Mouse (Mus musculus) neural tube, embryonic 15.5 days (tissue): ENCODE measurements around the gene Tspan14. TPM values are rescaled to one million over a fixed set of nuclear protein-coding genes. Genes with fewer than 3 reads are reported as not detected.

Source experiments
- ATAC-seq: fragments of 200-750 bp; cut with Nextera tagmentation; 2 replicates; pipeline ENCODE4 v1.8.0; 2017; ENCODE audit warnings: mild to moderate bottlenecking, moderate TSS enrichment, moderate library complexity; ENCODE audit not compliant: low FRiP score
- H3K27ac ChIP-seq: fragments of 300-500 bp; sonication (generic); replicated peaks from 2 replicates; pipeline ENCODE4 v1.5.1; 2015; ENCODE audit warnings: mild to moderate bottlenecking, inconsistent platforms
- H3K27me3 ChIP-seq: fragments of 300-500 bp; sonication (generic); replicated peaks from 2 replicates; pipeline ENCODE4 v1.6.1; 2015; ENCODE audit warnings: inconsistent platforms
- H3K36me3 ChIP-seq: fragments of 300-500 bp; sonication (generic); 2 replicates; pipeline ENCODE4 v1.6.1; 2015; ENCODE audit warnings: inconsistent platforms
- H3K4me1 ChIP-seq: fragments of 300-500 bp; sonication (generic); 2 replicates; pipeline ENCODE4 v1.6.1; 2015; ENCODE audit warnings: inconsistent platforms
- H3K4me2 ChIP-seq: fragments of 300-500 bp; sonication (generic); 2 replicates; pipeline ENCODE4 v1.6.1; 2015; ENCODE audit warnings: inconsistent platforms, mild to moderate bottlenecking, moderate library complexity
- H3K4me3 ChIP-seq: fragments of 300-500 bp; sonication (generic); replicated peaks from 2 replicates; pipeline ENCODE4 v1.5.1; 2015; ENCODE audit warnings: mild to moderate bottlenecking, inconsistent platforms
- H3K9ac ChIP-seq: fragments of 300-500 bp; sonication (generic); replicated peaks from 2 replicates; pipeline ENCODE4 v1.6.1; 2015; ENCODE audit warnings: mild to moderate bottlenecking, inconsistent platforms
- H3K9me3 ChIP-seq: fragments of 300-500 bp; sonication (generic); replicated peaks from 2 replicates; pipeline ENCODE4 v1.6.1; 2016; ENCODE audit warnings: inconsistent platforms
- WGBS: fragments of 180-500 bp; shearing (Covaris S2); methylation state at CpG from one replicate; pipeline ENCODE4 v1.1.7; 2015; ENCODE audit warnings: mixed read lengths; 5-methylcytosine and 5-hydroxymethylcytosine counted together
- polyA plus RNA-seq: library from polyadenylated mRNA; unstranded; fragments of >200 nt; fragmentation: Nextera tagmentation; extraction: Ambion mirVana; gene quantifications from 2 replicates; pipeline ENCODE4 v1.2.1, GENCODE M21; 2015

The Tspan14 gene
- polyA plus RNA-seq, 1 experiment from 2014 or later = 45.5 TPM

DNA sequence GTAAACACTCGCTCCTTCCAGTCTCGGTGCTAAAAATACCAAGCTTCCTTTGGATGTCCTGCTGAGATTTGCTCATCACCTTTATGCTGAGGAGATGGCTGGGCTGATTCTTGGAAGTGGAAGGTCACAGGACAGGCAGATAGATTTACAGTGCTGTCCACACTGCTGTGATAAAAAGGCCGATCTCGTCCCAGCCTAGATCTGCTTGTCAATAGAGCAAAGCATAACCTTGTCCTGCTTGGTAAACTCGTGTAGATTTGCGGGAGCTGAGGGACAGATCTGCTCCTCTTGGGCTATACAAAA is 942 bp upstream of the Tspan14 start:
- H3K27me3 ChIP-seq = no peaks in the 10 kb centered on the region
- peak overlapping the region; percentile 89 for H3K27ac ChIP-seq
- H3K4me2 ChIP-seq = peak overlapping the region; percentile 88
- peaks cover 31% of the 10 kb centered on the region for H3K4me1 ChIP-seq
- no peaks in the 10 kb centered on the region for H3K9me3 ChIP-seq
- WGBS = 3% methylated on average over 6 of the region's 6 CpGs
- peak; percentile 1; the same call in 1 of the 2 replicates for ATAC-seq
- H3K9ac ChIP-seq = peak overlapping the region; percentile 67
- no peaks in the 10 kb centered on the region for H3K36me3 ChIP-seq
- H3K4me3 ChIP-seq = peak overlapping the region; percentile 73

DNA sequence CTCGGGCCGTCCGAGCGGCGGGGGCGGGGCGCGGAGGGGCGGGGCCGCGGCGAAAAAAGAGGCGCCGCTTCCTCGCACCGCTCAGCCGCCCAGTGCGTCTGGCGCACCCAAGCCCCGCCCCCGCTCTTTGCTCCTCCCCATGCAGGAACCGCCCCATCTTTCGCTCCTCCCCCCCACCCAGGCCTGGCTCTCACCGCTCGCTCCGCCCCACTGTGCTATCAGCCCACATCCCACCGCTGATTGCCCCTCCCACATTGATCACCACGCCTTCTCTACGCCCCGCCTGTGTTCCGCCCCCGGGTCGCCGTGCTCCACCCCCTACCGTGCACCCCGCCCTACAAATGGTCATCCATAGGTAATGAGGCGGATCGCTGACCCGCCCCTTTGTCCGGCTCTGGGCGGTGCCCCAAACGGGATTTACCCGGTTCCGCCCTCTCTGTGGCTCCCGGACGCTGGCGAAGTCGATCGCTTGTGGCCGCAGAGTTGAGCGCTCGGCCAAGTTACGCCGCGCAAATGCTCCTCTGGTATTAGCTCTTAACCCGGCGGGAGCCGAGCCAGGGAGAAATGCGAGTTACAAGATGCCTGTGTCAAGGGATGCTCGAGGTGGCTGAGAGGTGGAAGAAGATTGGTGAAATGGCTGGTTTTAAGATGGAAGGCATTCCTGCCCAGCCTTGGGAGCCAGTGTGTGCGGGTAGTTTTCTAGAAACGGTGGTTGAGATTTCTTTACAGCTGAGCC is 423 bp upstream of the Tspan14 start:
- Histone ChIP-seq H3K4me3 (peak overlapping the region; percentile 73), H3K4me2 (peak overlapping the region; percentile 88), H3K27ac (peak overlapping the region; percentile 89), H3K4me1 (peaks cover 36% of the 10 kb centered on the region), H3K36me3 (no peaks in the 10 kb centered on the region), H3K27me3 (no peaks in the 10 kb centered on the region), H3K9ac (peak overlapping the region; percentile 71), H3K9me3 (no peaks in the 10 kb centered on the region)
- WGBS = under 1% methylated on average over 52 of the region's 62 CpGs
- ATAC-seq = peak; percentile 96

DNA sequence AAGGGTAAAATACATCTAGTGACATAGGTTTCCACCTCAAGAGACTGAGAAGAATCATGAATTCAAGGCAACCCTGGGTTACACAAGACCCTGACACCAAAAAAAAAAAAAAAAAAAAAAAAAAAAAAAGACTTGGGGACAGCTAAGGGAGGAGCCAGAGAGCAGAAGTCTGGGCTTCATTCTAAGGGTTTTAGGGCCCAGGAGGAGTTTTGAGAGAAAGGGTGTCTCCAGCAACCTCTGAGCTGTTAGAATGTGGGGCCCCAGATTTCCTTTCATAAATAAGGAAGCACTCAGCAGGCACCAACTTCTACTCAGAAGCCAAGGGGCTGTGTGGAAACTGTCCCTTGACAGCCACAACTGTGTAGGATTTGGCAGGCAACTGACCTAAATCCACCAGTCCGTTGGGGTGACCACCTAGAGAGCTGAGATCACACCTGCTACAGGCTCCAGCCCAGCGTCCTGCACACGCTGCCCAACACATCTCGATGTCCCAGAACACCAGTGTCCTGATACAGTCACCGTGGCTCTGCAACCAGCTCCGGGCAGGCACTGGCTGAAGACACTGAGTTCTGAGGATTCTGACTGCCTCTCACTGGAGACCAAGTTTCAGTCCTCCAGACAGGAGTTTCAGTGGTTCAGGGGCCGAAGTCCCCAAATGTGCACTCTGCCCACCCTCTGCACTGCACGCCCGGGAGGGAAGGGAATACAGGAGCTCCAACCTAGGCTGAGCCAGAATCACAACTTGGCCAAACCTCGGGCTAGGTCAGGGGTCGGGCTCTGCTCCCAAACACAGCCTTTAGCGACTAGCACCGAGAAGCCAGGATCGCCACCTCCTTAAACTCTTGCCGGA is 875 bp downstream of the Tspan14 start:
- H3K36me3 ChIP-seq = no peaks in the 10 kb centered on the region
- peaks cover 36% of the 10 kb centered on the region for H3K4me1 ChIP-seq
- peak; percentile 9; the same call in 1 of the 2 replicates for ATAC-seq
- H3K9me3 ChIP-seq = no peaks in the 10 kb centered on the region
- peak overlapping the region; percentile 84 for H3K27ac ChIP-seq
- H3K4me3 ChIP-seq = peak overlapping the region; percentile 73
- under 1% methylated on average over 15 of the region's 15 CpGs for WGBS
- H3K27me3 ChIP-seq = no peaks in the 10 kb centered on the region
- peak overlapping the region; percentile 71 for H3K9ac ChIP-seq
- peak overlapping the region; percentile 88 for H3K4me2 ChIP-seq

DNA sequence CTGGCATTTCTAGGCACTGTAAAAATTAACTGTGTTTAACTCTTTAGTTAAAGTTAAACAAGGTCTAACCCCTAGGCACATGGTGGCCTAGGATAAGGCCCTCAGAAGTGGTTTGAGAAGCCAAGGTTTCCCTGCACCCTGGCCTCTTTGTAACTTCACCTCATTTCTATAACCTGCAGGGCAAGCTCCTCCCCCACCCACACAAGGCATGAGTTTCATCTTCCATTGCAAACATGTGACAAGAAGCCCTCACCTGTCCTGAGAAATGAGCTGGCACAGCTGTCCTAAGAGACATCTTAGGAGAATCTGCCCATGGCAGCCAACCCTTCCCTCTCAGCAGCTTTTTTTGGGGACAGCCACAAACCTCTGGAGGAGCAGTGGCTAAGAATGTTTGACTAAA is 1.7 kb downstream of the Tspan14 start:
- Histone ChIP-seq H3K9me3 (no peaks in the 10 kb centered on the region), H3K4me3 (peak overlapping the region; percentile 73), H3K27me3 (no peaks in the 10 kb centered on the region), H3K36me3 (no peaks in the 10 kb centered on the region), H3K9ac (0 out of 2 replicates have a peak overlapping the region, but pooled peaks have one; percentile 20), H3K4me2 (peak overlapping the region; percentile 88), H3K4me1 (peaks cover 42% of the 10 kb centered on the region), H3K27ac (no peak overlapping the region)
- ATAC-seq = no peak

DNA sequence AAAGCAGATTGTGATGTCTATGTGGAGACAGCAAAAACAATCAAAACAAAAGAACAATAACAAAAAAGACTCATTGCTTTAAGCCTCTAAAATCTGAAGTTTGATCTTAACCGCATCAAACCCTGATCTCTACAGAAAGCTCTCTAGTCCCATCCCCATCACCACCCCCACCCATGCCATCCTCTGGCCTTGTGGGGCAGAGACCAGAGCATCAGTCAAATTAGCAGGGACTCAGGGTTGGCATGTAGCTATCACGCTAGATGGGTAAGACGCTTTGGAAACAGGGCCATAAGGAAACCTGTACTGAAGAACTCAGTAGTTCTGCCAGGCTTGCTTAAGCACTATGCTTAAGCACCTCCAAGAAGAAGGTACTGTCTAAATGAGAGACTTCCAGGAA is 2.4 kb downstream of the Tspan14 start:
- H3K27ac ChIP-seq = no peak overlapping the region
- no peak overlapping the region for H3K4me3 ChIP-seq
- ATAC-seq = no peak
- H3K4me2 ChIP-seq = 0 out of 2 replicates have a peak overlapping the region, but pooled peaks have one; percentile 88
- H3K4me1 ChIP-seq = peaks cover 47% of the 10 kb centered on the region
- no peaks in the 10 kb centered on the region for H3K27me3 ChIP-seq
- WGBS = 89% methylated on average over 3 of the region's 3 CpGs
- no peaks in the 10 kb centered on the region for H3K36me3 ChIP-seq
- H3K9ac ChIP-seq = no peak overlapping the region
- H3K9me3 ChIP-seq = no peaks in the 10 kb centered on the region

DNA sequence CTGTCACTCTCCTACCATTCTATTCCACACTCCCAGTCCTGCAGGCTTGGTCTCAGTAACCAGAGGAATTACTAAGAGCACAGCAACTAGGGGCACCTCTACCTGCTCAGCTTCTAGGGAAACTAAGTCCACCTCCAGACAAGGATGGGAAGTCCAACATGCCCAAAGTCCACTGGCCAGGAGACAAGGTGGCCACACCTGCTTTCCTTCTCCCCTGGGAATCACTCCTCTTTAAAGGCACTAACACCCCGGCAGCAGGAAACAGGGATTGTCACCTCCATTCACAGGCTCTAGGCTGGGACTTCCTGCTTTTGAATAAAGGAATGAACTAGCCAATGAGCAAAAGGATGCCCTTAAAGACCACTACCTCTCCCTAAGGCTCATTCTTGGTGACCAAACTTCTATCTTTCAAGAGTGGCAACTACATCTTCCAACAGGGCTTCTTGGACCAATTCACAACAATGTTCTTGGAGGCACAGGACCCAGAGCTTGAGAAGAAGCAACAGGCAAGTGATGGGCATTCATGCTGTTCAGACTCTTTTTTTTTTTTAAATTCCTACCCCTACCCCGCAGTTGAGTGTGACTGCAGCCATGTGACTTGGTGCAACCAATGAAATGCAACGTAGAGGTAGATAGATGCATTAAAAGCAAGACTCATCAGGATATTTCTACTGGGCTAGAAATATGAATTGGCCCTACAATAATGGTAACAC is 3.0 kb downstream of the Tspan14 start:
- H3K36me3 ChIP-seq = no peaks in the 10 kb centered on the region
- no peaks in the 10 kb centered on the region for H3K9me3 ChIP-seq
- WGBS = 77% methylated on average over 3 of the region's 3 CpGs
- peaks cover 53% of the 10 kb centered on the region for H3K4me1 ChIP-seq
- no peak overlapping the region for H3K4me3 ChIP-seq
- H3K9ac ChIP-seq = no peak overlapping the region
- no peaks in the 10 kb centered on the region for H3K27me3 ChIP-seq
- H3K4me2 ChIP-seq = no peak overlapping the region
- no peak overlapping the region for H3K27ac ChIP-seq
- ATAC-seq = no peak

DNA sequence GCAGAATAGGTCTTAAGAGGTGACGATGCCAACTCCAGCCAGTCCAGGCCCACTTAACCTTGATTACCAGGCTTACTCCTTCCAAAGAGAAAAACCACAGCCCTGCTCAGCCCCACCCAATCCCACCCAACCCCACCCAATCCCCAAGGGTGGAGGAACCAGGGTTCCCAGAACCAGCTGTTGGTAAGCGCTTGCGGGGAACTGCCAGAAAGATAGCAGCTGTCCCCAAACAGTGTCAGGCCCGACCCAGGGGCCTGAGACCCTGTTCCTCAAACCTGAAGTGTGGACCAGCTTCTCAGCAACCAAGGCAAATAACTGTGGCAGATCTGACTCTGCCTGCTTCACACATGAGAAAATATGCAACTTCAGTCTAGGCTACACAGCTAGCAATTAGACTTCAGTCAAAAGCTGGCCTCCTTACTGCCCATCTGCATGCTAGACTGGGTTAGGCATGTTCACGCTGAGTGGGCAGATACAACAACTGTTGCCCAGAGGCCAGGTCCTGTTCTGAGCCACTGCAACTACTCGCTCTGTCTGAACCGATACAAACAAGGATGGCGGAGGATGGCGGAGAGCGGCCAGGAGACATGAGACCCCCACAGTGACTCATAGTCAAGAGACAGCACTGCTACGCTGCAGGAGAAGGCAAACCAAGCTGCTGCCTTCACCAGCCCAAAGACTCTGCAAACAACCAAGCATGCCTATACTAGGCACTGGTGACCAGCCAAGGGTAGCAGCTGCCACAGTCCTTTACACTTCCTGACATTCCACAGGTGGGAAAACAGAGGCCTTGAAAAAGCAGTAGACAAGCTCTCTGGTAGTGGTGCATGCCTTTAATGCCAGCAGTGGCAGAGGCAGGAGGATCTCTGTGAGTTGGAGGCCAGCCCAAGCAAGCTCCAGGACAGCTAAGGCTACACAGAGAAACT is 4.0 kb downstream of the Tspan14 start:
- H3K27ac ChIP-seq = no peak overlapping the region
- 70% methylated on average over 11 of the region's 11 CpGs for WGBS
- H3K9me3 ChIP-seq = no peaks in the 10 kb centered on the region
- H3K4me1 ChIP-seq = peaks cover 59% of the 10 kb centered on the region
- H3K4me3 ChIP-seq = no peak overlapping the region
- H3K4me2 ChIP-seq = peak overlapping the region; percentile 19; the same call in 1 of the 2 replicates
- ATAC-seq = no peak
- no peaks in the 10 kb centered on the region for H3K36me3 ChIP-seq
- no peak overlapping the region for H3K9ac ChIP-seq
- no peaks in the 10 kb centered on the region for H3K27me3 ChIP-seq

DNA sequence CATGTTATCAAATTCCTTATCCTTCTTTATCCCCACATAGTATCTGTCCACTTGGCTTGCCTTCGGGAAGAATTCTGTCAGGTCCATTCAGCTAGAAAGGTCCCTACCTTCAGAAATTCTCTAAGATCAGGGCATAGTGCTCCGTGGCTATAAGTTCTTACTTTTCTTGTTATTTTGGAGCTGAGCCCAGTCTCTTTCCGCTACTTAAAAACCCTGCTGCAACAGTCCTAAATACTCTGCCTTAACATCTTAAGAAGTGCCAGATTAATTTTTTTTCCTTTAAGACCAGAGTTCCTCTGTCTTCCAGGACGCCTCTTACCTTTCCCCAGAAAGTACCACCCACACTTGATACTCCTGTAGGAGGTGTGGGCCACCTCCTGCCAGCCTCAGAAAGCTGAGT is 6.4 kb downstream of the Tspan14 start:
- 0 out of 2 replicates have a peak overlapping the region, but pooled peaks have one; percentile 6 for H3K4me2 ChIP-seq
- H3K4me3 ChIP-seq = no peak overlapping the region
- no peaks in the 10 kb centered on the region for H3K36me3 ChIP-seq
- H3K27me3 ChIP-seq = no peaks in the 10 kb centered on the region
- H3K27ac ChIP-seq = peak overlapping the region; percentile 54; the same call in 1 of the 2 replicates
- ATAC-seq = no peak
- no peak overlapping the region for H3K9ac ChIP-seq
- no peaks in the 10 kb centered on the region for H3K9me3 ChIP-seq
- WGBS = 58% methylated on average over 4 of the region's 4 CpGs
- peaks cover 70% of the 10 kb centered on the region for H3K4me1 ChIP-seq

DNA sequence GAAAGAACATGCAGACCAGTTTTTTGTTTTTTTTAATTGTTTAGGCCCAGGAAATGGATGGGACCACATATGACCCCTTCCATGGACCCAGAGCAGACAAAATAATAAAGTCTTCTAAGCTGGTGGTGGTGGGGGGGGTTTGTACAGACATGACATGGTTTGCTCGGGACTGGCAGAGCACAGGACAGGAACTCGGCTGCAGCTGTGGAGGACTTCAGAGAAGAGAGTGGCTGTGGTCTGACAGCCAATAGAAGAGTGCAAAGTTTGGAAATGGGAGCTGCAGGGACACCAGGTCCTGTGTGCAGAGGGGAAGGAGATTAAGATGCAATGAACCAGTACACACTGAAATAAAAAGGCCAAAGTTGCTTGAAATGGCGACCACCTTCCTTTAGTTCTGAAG is 7.0 kb downstream of the Tspan14 start:
- Histone ChIP-seq H3K9ac (no peak overlapping the region), H3K27ac (no peak overlapping the region), H3K4me1 (peaks cover 70% of the 10 kb centered on the region), H3K9me3 (no peaks in the 10 kb centered on the region), H3K36me3 (no peaks in the 10 kb centered on the region), H3K27me3 (no peaks in the 10 kb centered on the region), H3K4me2 (no peak overlapping the region), H3K4me3 (no peak overlapping the region)
- no peak for ATAC-seq
- WGBS = 54% methylated on average over 3 of the region's 3 CpGs

DNA sequence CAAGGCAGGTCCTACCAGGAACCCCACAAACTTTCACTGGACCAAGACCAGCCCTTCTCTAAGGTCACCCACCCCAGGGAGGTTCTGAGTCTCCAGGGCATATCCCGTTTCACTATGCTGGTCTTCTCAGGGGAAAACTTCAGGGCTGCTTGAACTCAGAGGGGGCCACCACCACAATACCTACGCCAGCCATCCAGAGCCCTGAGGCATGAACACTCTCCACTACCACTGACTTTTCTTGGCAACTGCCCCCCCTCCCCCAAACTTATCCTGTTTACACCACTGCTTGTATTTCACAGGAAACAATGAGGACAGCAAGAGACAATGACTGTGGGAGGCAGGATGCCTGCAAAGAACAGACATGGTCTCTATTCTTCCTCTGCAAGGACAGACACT is 7.6 kb downstream of the Tspan14 start:
- H3K9me3 ChIP-seq = no peaks in the 10 kb centered on the region
- H3K4me3 ChIP-seq = no peak overlapping the region
- no peaks in the 10 kb centered on the region for H3K36me3 ChIP-seq
- H3K9ac ChIP-seq = no peak overlapping the region
- ATAC-seq = no peak
- peaks cover 69% of the 10 kb centered on the region for H3K4me1 ChIP-seq
- 46% methylated on average over 2 of the region's 2 CpGs for WGBS
- no peak overlapping the region for H3K4me2 ChIP-seq
- H3K27me3 ChIP-seq = no peaks in the 10 kb centered on the region
- peak overlapping the region; percentile 46 for H3K27ac ChIP-seq
